Mouse (Mus musculus): ENCODE results near the gene Paox. TPM values are rescaled to one million over a fixed set of nuclear protein-coding genes. Genes with fewer than 3 reads are reported as not detected.

Paox gene
- total RNA-seq (2021) = 1 to 10 TPM; 5.6 TPM

DNA sequence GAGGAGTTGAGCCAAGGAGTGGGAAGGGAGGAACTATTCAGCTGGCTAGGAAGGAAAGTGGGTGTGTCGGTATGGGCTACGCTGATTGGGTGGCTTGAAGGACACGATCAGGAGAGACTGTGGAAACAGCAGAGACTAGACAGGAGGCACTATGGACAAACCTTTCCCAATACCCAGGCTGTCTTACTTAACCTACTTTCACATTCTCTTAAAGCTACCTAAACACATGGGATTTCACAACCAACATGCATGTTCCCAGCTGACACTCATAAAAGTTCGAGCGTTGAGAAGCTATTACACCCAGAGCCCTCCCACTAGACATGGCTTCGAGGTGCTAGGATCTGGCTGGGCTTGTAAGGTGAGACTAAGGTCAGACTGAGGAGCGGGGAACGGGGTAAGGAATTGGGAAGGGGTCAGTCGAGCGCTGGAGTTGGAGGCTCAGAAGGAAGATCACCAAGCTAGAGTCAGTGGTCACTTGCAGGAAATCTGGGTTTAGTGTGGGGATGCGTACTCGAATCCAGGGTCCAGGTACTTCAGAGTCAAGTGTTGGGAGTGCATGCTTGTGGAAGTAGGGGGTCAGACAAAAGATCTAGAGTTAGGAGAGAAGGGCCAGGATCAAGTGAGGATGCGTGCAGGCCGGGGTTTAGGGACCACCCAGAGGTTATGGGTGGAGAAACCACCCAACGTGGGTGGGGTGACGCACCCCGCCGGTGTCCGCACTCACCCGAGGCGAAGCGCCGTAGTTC lies at the start of gene Paox:
TSS of gene Paox (plus strand) at position 217 of the 746 bp plus-strand sequence.
- peak; percentile 45 to 46 for DNase-seq (ENCODE audit: low spot score in 2 of 2)
- intact Hi-C loops (cut with DNase I) = loop anchor here (1.0 to 5.0 kb wide), 2 partner anchors 13 to 33 kb away; partner anchors contain the start of genes Caly and Fuom

- no peak for DNase-seq (ENCODE audit: low spot score in 2 of 2)
- intact Hi-C loops (cut with DNase I) = loop anchor here (10.0 kb wide), 1 partner anchor 423 kb away; no protein-coding TSS in a partner anchor
Measured at GRCm38 (mm10) chr7:140067397-140067796, 48.2 kb upstream of the Paox start.

GRCm38 (mm10) chr7:140070042-140070711 lies 45.4 kb upstream of the Paox start:
- DNase-seq (ENCODE audit: low spot score in 2 of 2) = no peak
- intact Hi-C loops (cut with DNase I) = no loop called here

DNA sequence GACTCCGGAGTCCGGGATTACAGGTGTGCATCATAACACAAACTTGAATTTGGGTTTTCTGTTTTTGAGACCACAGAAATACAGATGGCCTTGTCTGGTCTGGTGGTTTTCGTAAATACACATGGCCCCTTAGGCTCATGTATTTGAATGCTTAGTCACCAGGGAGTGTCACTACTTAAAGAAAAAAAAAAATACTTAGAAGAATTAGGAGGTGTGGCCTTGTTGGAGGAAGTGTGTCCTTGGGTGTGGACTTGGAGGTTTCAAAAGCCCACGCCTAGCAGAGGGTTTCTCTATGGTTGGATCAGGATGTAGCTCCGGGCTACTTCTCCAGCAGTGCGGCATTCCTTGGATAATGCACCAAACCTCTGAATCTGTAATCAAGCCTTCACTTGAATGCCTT lies 37.9 kb upstream of the Paox start:
- intact Hi-C loops (cut with DNase I) = loop anchor here (2.0 kb wide), 2 partner anchors 63 to 751 kb away; no protein-coding TSS in a partner anchor
- DNase-seq (ENCODE audit: low spot score in 2 of 2) = no peak

DNA sequence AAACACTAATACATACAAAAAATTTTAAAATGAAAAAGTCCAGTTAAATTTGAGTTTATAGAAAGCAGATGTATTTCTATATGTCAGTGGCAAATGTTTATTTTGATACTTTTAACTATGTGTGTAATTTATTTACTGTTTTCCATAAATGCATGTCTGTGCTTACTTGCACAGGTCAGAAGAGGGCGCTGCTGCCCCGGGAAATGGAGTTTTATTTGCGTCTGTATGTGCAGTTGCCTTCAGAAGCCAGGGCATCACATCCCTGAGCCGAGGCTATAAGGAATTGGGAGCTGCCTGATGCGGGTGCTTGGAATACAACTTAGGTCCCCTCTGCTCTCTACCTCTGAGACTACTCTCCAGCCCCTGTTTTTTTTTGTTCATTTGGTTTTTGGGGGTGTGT lies 36.9 kb upstream of the Paox start:
- DNase-seq (ENCODE audit: low spot score in 2 of 2) = peak; percentile 56 to 67

GRCm38 (mm10) chr7:140080503-140081156 lies 35.0 kb upstream of the Paox start:
- peak; percentile 90 to 92 for DNase-seq (ENCODE audit: low spot score in 2 of 2)
- intact Hi-C loops (cut with DNase I) = loop anchor here (2.0 to 5.0 kb wide), 2 partner anchors 22 to 37 kb away; partner anchors contain the start of genes Echs1, Fuom and Paox

More for the DNA sequence above, 36.9 kb upstream of the Paox start:
- intact Hi-C loops (cut with DNase I) = loop anchor here (2.0 kb wide), 2 partner anchors 62 to 750 kb away; no protein-coding TSS in a partner anchor

DNA sequence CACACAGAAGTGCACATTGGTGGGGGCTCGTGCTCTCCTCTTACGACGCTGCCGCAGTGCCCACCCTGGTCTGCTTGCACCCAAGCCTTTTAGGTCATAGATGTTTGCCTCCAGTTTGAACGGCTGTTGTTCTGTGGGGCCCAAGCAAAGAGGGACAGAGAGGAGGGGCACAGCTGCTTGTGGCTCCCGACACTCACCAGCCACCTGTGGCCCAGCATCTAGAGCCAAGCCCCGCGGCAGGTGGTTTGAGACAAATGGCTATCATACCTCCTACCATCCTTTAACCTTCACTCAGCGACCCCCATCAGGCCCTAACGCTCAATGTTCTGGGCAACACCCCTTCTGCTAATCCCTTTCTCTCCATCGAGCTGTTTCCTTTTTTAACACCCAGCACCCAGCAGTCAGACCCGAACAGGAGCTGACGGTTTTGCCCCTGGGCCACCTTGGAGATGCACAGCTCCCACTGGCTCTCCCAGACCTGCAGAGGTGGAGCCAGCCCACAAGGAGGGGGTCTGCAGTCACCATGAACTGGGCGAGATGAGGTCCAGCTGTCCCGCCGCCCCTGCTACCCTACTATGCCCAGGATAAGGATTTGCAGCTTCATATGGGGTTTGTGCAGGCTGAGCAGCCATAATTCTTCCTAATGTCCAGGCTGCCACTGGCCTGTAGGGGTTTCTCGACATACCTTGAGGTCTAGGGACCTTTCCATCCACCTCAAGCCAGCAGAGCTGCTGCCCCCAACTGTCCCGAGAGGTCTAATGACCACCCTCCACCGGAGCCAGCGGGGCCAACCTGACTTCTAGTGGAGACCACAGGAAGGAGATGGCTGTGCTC lies 34.0 kb upstream of the Paox start:
- intact Hi-C loops (cut with DNase I) = loop anchor here (2.0 to 5.0 kb wide), 2 partner anchors 21 to 36 kb away; partner anchors contain the start of genes Echs1, Fuom and Paox
- DNase-seq (ENCODE audit: low spot score in 2 of 2) = peak; percentile 65 to 73

DNA sequence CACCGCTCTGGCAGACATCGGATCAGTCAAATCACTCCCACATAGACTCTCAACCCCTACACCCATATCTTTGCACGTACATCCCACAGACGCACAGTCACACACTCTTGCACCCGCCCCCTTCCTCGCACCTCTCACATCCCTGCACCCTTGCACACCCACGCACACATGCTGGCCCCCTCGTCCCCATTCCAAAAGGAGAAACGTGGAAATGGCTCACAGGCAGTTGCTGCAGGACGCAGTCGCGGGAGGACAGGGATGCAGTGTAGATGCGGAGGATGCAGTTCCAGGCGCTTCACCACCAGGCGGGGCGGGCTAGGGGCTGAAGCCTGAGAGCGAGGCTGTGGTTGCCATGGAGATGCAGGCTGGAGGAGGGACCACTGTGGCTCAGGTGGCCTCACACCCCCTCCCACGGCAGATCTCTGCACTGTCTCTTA lies 33.3 kb upstream of the Paox start, which contains the start of gene Caly:
TSS of gene Caly (minus strand) at position 307 of the 437 bp plus-strand sequence.
- peak; percentile 91 to 95 for DNase-seq (ENCODE audit: low spot score in 2 of 2)
- intact Hi-C loops (cut with DNase I) = loop anchor here (5.0 kb wide), 1 partner anchor 35 kb away; the partner anchor contains the start of genes Echs1 and Paox

GRCm38 (mm10) chr7:140090601-140091000 lies 25.0 kb upstream of the Paox start:
- intact Hi-C loops (cut with DNase I) = no loop called here
- no peak for DNase-seq (ENCODE audit: low spot score in 2 of 2)

- intact Hi-C loops (cut with DNase I) = no loop called here
- no peak for DNase-seq (ENCODE audit: low spot score in 2 of 2)
Measured at GRCm38 (mm10) chr7:140092924-140093528, 22.6 kb upstream of the Paox start, which contains the start of gene Prap1. Gene Prap1 (plus strand): TSS chr7:140093395.

DNA sequence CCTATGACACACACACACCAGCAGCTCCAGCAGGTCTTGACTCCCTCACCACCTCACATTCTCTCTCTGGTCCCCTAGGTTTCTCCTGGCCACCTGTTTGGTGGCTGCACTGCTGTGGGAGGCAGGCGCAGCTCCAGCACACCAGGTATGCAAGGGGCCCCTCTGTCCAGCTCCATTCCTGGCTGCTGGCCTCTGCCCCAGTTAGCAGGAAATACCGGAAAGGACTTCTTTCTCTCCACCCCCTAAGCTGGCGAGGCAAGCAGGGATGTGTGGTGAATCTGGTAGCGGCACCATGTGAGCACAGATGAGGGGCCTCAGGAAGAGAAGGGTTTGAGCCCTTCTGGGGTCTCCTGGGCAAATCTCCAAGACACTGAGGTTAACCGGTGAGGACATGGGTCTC lies 20.6 kb upstream of the Paox start:
- no peak for DNase-seq (ENCODE audit: low spot score in 2 of 2)
- intact Hi-C loops (cut with DNase I) = no loop called here

DNA sequence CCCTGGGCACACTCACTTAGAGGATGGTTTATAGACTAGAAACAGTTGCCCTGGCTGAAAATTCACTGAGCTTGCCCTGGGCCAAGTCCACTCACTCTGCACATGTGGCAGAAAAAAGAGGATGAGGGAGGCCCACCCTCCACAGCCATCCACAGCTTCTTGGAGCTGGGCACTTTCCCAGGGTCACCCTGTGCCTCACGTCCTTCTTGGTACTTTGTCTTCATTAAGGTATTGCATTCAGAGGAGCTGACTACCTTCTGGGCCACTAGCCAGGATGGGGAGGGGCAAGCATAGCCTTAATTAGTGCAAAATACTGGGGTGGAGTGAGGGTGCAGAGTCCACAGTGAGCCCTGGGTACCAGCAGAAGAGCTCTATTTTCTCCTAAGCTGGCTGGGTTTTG lies 20.0 kb upstream of the Paox start:
- intact Hi-C loops (cut with DNase I) = no loop called here
- DNase-seq (ENCODE audit: low spot score in 2 of 2) = no peak

GRCm38 (mm10) chr7:140096055-140096454 lies 19.5 kb upstream of the Paox start:
- DNase-seq (ENCODE audit: low spot score in 2 of 2) = no peak
- intact Hi-C loops (cut with DNase I) = no loop called here

- intact Hi-C loops (cut with DNase I) = no loop called here
- no peak for DNase-seq (ENCODE audit: low spot score in 2 of 2)
Measured at GRCm38 (mm10) chr7:140098466-140098865, 17.1 kb upstream of the Paox start.

DNA sequence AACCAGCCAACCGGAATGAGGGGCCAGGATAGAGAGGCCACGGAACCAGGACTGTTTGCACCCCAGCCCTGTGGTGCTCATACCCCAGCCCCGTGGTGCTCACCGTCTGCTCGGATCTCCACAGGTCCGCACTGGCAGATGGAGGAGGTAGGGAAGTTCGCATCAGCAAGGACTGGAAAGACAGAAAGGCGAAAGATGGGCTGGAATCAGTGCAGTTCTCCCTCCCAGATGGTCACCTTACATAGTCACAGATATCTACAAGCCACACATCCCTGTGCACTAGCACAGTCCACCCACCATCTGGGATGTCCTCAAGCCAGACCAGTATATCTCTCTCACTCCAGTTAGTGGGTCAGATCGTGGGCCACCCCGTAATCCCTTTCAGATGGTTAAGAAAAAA lies 14.1 kb upstream of the Paox start:
- intact Hi-C loops (cut with DNase I) = no loop called here
- peak in 1 of 2 experiments; percentile 21 for DNase-seq (ENCODE audit: low spot score in 2 of 2)

DNA sequence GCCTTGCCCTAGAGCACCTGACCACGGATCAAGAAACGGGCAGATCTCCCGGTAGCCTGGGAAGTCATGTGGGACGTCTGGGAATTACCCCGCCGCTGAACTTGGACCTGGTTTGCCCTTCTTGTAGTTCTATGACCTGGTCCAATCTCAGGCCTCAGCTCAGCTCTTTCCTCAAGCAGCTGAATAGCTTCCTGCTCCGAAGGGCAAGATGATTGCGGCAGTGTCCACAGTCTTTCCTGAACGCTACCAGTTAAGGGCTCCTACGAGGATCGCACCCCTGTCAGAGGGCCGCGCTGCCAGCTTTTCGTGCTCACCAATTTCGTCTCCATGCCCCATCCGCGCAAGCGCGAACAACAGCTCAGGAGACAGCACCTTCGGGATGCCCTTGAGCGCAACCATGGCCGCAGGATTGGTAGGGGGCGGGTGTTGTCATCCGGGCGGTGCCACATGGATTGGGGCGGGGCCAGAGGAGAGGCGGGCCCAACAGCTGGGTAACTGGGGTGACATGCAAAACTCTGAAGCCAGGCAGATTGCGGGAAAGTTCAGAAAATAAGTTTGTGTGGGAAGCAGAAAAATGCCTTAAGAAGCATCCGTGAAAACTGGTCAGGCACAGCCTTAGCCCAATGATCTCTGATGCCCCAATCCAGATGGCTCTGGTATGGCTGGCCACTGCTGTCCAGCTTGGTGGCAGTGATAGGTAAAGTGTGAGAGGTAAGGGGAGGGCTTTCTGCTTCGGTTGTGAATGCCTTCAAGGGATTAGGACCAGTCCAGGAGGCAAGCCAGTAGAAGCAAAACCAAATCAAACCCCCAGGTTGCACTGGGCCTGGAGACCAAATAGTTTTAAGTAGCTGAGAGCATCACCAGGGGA lies 13.4 kb upstream of the Paox start, which contains the start of gene Fuom:
TSS of gene Fuom (minus strand) at position 449 of the 868 bp plus-strand sequence.
- intact Hi-C loops (cut with DNase I) = loop anchor here (1.0 to 2.0 kb wide), 2 partner anchors 14 to 21 kb away; partner anchors contain the start of gene Echs1
- peak; percentile 82 to 86 for DNase-seq (ENCODE audit: low spot score in 2 of 2)

DNA sequence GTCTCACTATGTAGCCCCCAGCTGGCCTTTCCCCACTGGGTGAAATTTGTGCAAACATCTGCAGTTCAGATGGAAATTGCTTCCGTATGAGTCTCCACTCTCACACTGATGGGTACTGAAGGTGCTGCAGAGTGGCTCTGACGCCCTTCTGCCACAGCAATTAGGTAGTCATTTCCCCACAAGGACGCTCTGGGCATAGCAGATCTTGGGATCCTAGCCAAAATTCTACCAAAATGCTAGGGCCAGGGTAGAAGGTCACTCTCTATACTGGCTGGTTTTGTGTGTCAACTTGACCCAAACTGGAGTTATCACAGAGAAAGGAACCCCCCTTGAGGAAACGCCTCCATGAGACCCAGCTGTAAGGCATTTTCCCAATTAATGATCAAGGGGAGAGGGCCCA lies 11.6 kb upstream of the Paox start:
- intact Hi-C loops (cut with DNase I) = no loop called here
- no peak for DNase-seq (ENCODE audit: low spot score in 2 of 2)
